Mouse (Mus musculus) lung, postnatal 0 days (tissue): ENCODE measurements around the gene Myzap.

ENCODE experiments used
- CTCF ChIP-seq: IDR thresholded peaks from 2 replicates; pipeline ENCODE4 v1.5.1; 2016; ENCODE audit warnings: antibody characterized with exemption, mild to moderate bottlenecking
- EP300 ChIP-seq: IDR thresholded peaks from 2 replicates; pipeline ENCODE4 v1.6.1; 2016; ENCODE audit warnings: antibody characterized with exemption, mild to moderate bottlenecking, control low read depth

GRCm38 (mm10) chr9:71591106-71591505, 1.1 kb downstream of the Myzap start:
- TF ChIP-seq EP300: 0 out of 2 replicates have a peak, but pooled peaks have one; percentile 12
- TF ChIP-seq CTCF: no peak
